Mouse (Mus musculus) limb, embryonic 14.5 days (tissue): Measurements from ENCODE around the gene Galk1. TPM values are rescaled to one million over a fixed set of nuclear protein-coding genes. Genes with fewer than 3 reads are reported as not detected.

Source experiments
- ATAC-seq: fragments of 200-750 bp; cut with Nextera tagmentation; 2 replicates; pipeline ENCODE4 v1.8.0; 2017; ENCODE audit warnings: low read depth, moderate number of reproducible peaks, moderate TSS enrichment; ENCODE audit not compliant: low FRiP score
- DNase-seq: peaks from one replicate; pipeline ENCODE4 v3.0.0-alpha.2; 2015; ENCODE audit warnings: low spot score
- H3K27ac ChIP-seq: fragments of 300-500 bp; sonication (generic); replicated peaks from 2 replicates; pipeline ENCODE4 v1.5.1; 2014; ENCODE audit warnings: low read depth, mild to moderate bottlenecking, low read length, moderate library complexity, mixed read lengths
- H3K27me3 ChIP-seq: fragments of 300-500 bp; sonication (generic); 2 replicates; pipeline ENCODE4 v1.6.1; 2014; ENCODE audit warnings: low read length, mixed read lengths; ENCODE audit not compliant: control insufficient read depth, insufficient read depth
- H3K36me3 ChIP-seq: fragments of 300-500 bp; sonication (generic); 2 replicates; pipeline ENCODE4 v1.6.1; 2014; ENCODE audit warnings: mild to moderate bottlenecking, low read length, moderate library complexity, mixed read lengths; ENCODE audit not compliant: control insufficient read depth, insufficient read depth
- H3K4me1 ChIP-seq: fragments of 300-500 bp; sonication (generic); 2 replicates; pipeline ENCODE4 v1.6.1; 2014; ENCODE audit warnings: antibody characterized with exemption, low read length, mixed read lengths; ENCODE audit not compliant: control insufficient read depth, insufficient read depth
- H3K4me2 ChIP-seq: fragments of 300-500 bp; sonication (generic); replicated peaks from 2 replicates; pipeline ENCODE4 v1.6.1; 2014; ENCODE audit warnings: low read depth, mild to moderate bottlenecking, low read length, moderate library complexity; ENCODE audit not compliant: severe bottlenecking
- H3K4me3 ChIP-seq: fragments of 300-500 bp; sonication (generic); replicated peaks from 2 replicates; pipeline ENCODE4 v1.5.1; 2014; ENCODE audit warnings: low read length
- H3K9ac ChIP-seq: fragments of 300-500 bp; sonication (generic); 2 replicates; pipeline ENCODE4 v1.6.1; 2014; ENCODE audit warnings: mild to moderate bottlenecking, low read depth, low read length, moderate library complexity; ENCODE audit not compliant: severe bottlenecking
- H3K9me3 ChIP-seq: fragments of 300-500 bp; sonication (generic); 2 replicates; pipeline ENCODE4 v1.6.1; 2016; ENCODE audit warnings: low read length; ENCODE audit not compliant: control insufficient read depth
- POLR2A ChIP-seq: fragments of 200-500 bp; IDR thresholded peaks from 2 replicates; pipeline ENCODE4 v1.8.0; 2012; ENCODE audit warnings: inconsistent platforms, mild to moderate bottlenecking, moderate library complexity, borderline replicate concordance; ENCODE audit not compliant: insufficient read depth, insufficient read length; ENCODE audit errors: extremely low read depth
- WGBS: fragments of 180-500 bp; shearing (Covaris S2); extraction: QIAGEN DNeasy Blood & Tissue Kit; methylation state at CpG from one replicate; pipeline ENCODE4 v1.1.7; 2014; 5-methylcytosine and 5-hydroxymethylcytosine counted together
- polyA plus RNA-seq, 2 experiments: library from polyadenylated mRNA; depleted of rRNA in 1 of 2; stranded (reverse) in 1 of 2; unstranded in 1 of 2; fragments of >200 nt; fragmentation: Nextera tagmentation in 1 of 2; extraction: Ambion mirVana in 1 of 2; gene quantifications; 2 replicates each; pipeline versions ENCODE4 v1.2.1 to v1.2.3; 2012 to 2014

The Galk1 gene
- polyA plus RNA-seq, 2 experiments, result 115 to 164 TPM

GRCm38 (mm10) chr11:116030088-116030897 lies 17.8 kb upstream of the Galk1 start, which contains the start of gene Unk:
Unk (plus strand) TSS chr11:116030322.
- peak; percentile 94 for ATAC-seq
- 1% methylated on average over 48 of the region's 67 CpGs for WGBS
- H3K36me3 ChIP-seq, result no peaks in the 10 kb centered on the region; the same call in 1 of the 2 replicates

GRCm38 (mm10) chr11:116029086-116029865 lies 16.8 kb upstream of the Galk1 start:
- ATAC-seq, result no peak
- TF ChIP-seq POLR2A, result no peak
- Histone ChIP-seq H3K9me3 (no peaks in the 10 kb centered on the region), H3K4me1 (peaks cover 8% of the 10 kb centered on the region), H3K4me3 (peak overlapping the region; percentile 46), H3K4me2 (peak overlapping the region; percentile 58), H3K27me3 (no peaks in the 10 kb centered on the region), H3K9ac (peak overlapping the region; percentile 87; the same call in 1 of the 2 replicates), H3K27ac (no peak overlapping the region), H3K36me3 (no peaks in the 10 kb centered on the region)
- DNase-seq, result no peak
- 76% methylated on average over 6 of the region's 6 CpGs for WGBS

More at GRCm38 (mm10) chr11:116030088-116030897, 17.8 kb upstream of the Galk1 start, which contains the start of gene Unk:
- Histone ChIP-seq H3K9ac (peak within 1 kb of the TSS; percentile 87), H3K4me1 (peaks cover 8% of the 10 kb centered on the region), H3K9me3 (no peaks in the 10 kb centered on the region), H3K4me2 (peak within 1 kb of the TSS; percentile 61), H3K4me3 (peak within 1 kb of the TSS; percentile 46), H3K27ac (peak within 1 kb of the TSS; percentile 94), H3K27me3 (no peaks in the 10 kb centered on the region)
- peak; percentile 86; the same call in 1 of the 2 replicates for TF ChIP-seq POLR2A
- DNase-seq, result peak; percentile 99

- DNase-seq (no peak), ATAC-seq (no peak)
- WGBS, result 83% methylated on average over 9 of the region's 9 CpGs
- H3K4me3 ChIP-seq, result no peak overlapping the region
- peaks cover 6% of the 10 kb centered on the region for H3K36me3 ChIP-seq
- no peaks in the 10 kb centered on the region for H3K27me3 ChIP-seq
- peaks cover 8% of the 10 kb centered on the region for H3K4me1 ChIP-seq
- no peak overlapping the region for H3K27ac ChIP-seq
- no peak overlapping the region for H3K9ac ChIP-seq
- no peak overlapping the region for H3K4me2 ChIP-seq
- H3K9me3 ChIP-seq, result no peaks in the 10 kb centered on the region
- no peak for TF ChIP-seq POLR2A
Observed at GRCm38 (mm10) chr11:116028177-116028865, 15.8 kb upstream of the Galk1 start.

GRCm38 (mm10) chr11:116027756-116028155 lies 15.2 kb upstream of the Galk1 start, which contains the start of gene H3f3b:
H3f3b (minus strand) TSS chr11:116027962.
- no peak within 1 kb of the TSS for H3K4me2 ChIP-seq
- DNase-seq (no peak), ATAC-seq (no peak)
- no peak within 1 kb of the TSS for H3K27ac ChIP-seq
- no peak within 1 kb of the TSS for H3K9ac ChIP-seq
- H3K4me3 ChIP-seq, result no peak within 1 kb of the TSS
- no peaks in the 10 kb centered on the region for H3K27me3 ChIP-seq
- 75% methylated on average over 4 of the region's 4 CpGs for WGBS
- peaks cover 7% of the 10 kb centered on the region for H3K36me3 ChIP-seq
- TF ChIP-seq POLR2A, result no peak
- H3K4me1 ChIP-seq, result peaks cover 8% of the 10 kb centered on the region
- H3K9me3 ChIP-seq, result no peaks in the 10 kb centered on the region
